Mouse (Mus musculus): ENCODE measurements around the gene Cyp3a16. TPM values are rescaled to one million over a fixed set of nuclear protein-coding genes. Genes with fewer than 3 reads are reported as not detected.
"Not testable (repeated sequence)": the region's sequence is repeated elsewhere in the genome, so short reads cannot be mapped to it uniquely, and the experiment has no call there.

Gene Cyp3a16
- 0.09 TPM in 1 of 2 replicates, not detected in the other for polyA plus RNA-seq (2015; fragmentation: Nextera tagmentation; extraction: Ambion mirVana)

DNA sequence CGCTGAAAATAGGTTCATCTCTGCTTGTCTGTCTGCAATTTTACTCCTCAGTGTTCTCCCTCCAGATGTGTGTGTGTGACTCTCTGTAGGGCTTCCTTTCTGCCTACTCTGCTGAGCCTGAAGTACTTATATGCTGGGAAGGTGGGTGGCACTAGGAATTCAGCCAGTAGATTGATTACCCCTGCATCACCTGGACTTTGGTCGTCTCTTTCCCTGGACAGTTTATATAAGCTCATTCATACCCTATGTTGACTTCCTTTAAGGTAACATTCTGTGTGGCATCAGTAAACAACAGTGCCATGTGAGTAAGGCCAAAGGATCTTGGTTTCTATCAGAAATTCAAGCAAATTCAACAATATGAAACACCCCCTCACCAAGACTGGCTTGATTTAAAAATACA, at the start of gene Cyp3a16:
Gene Cyp3a16, minus strand, starts transcription at position 101 of the 400 bp plus-strand sequence.
- ATAC-seq = not testable (repeated sequence)
- 70% methylated on average over 2 of the region's 2 CpGs for WGBS

DNA sequence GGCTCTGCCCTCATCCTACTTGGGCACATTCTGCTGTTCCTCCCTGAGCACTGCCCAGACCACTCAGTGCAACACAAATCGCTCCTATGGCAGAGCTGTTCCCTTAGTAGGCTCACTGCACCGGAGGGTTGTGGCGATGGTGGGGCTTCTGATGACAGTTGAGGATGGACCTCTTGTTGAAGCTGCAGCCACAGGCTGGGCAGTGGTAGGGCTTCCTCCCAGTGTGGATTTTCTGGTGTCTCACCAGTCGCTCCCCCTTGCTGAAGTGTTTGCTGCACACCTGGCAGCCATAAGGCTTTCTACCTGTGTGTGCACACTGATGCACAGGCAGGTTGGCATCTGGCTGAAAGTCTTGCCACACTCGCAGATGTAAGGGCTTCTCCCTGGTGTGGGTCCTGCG, 20.8 kb upstream of the Cyp3a16 start:
- H3K27ac ChIP-seq = no peak overlapping the region
- no peak overlapping the region for H3K9ac ChIP-seq
- H3K36me3 ChIP-seq = no peaks in the 10 kb centered on the region
- WGBS = no CpG with 5 or more reads among the region's 6 CpGs
- H3K4me2 ChIP-seq (replicated peaks) = no peak overlapping the region
- H3K27me3 ChIP-seq (replicated peaks) = no peaks in the 10 kb centered on the region
- no peaks in the 10 kb centered on the region for H3K9me3 ChIP-seq
- H3K4me1 ChIP-seq (replicated peaks) = no peaks in the 10 kb centered on the region
- ATAC-seq = no peak
- H3K4me3 ChIP-seq (replicated peaks) = no peak overlapping the region

More for the DNA sequence above, at the start of gene Cyp3a16:
- not testable (repeated sequence) for H3K4me3 ChIP-seq (replicated peaks); H3K9me3 ChIP-seq; H3K4me1 ChIP-seq (replicated peaks); H3K27ac ChIP-seq; H3K36me3 ChIP-seq; H3K4me2 ChIP-seq (replicated peaks); H3K9ac ChIP-seq; H3K27me3 ChIP-seq (replicated peaks)

DNA sequence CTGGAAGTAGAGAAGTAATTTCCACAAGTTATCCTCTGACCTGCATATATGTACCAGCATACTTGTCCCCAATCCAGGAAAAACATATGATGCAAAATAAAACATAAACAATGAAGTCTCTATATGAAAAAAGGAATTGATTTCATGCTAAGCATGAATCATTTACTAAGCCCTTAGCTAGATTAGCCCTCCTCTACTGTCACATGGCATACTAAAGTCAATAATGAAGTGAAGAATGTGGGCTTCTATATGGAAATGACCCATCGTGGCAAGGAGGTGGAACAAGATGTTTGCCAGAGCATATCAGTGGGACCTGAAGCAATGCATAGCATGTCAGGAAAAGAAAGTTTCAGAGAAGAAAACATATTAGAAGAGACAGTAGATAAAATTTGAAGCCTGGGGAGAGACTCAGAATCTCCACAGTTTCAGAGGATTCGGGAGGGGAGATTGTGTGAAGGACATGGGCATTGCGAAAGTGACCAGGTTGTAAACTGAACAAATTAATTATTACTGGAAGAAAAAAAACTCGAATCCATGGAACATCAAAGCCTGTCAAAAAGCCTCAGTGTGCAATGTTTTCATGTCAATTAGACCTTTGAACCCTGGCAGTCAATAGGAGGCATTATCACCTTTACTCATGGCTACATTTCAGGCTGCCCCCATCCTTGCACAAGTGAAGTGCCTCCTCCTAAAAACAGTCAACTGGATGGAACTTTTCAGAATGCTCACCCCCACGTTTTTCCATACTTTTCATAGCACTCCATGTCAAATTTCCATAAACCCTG, 5.0 kb downstream of the Cyp3a16 start:
- no peaks in the 10 kb centered on the region for H3K4me1 ChIP-seq (replicated peaks)
- 53% methylated on average over 5 of the region's 5 CpGs for WGBS
- no peak overlapping the region for H3K4me3 ChIP-seq (replicated peaks)
- no peaks in the 10 kb centered on the region for H3K36me3 ChIP-seq
- H3K27ac ChIP-seq = no peak overlapping the region
- no peaks in the 10 kb centered on the region for H3K9me3 ChIP-seq
- no peak for ATAC-seq
- H3K27me3 ChIP-seq (replicated peaks) = no peaks in the 10 kb centered on the region
- H3K9ac ChIP-seq = no peak overlapping the region
- H3K4me2 ChIP-seq (replicated peaks) = no peak overlapping the region

DNA sequence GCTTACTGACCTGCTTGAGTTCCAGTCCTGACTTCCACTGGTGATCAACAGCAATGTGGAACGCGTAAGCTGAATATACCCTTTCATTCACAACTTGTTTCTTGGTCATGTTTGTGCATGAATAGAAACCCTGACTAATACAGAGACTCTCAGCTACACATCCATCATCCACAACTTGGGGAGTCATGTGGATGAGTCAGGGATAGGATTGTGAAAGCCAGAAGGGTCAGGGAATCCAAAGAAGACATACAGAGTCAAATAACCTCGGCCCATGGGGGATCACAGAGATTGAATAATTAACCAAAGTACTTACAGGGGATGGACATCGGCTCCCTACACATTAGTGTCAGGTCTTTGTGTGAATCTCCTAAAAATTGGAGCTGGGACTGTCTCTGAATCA, 7.2 kb downstream of the Cyp3a16 start:
- Histone ChIP-seq H3K27ac (no peak overlapping the region), H3K4me3 (replicated peaks) (no peak overlapping the region), H3K27me3 (replicated peaks) (no peaks in the 10 kb centered on the region), H3K4me2 (replicated peaks) (no peak overlapping the region), H3K9ac (no peak overlapping the region), H3K9me3 (no peaks in the 10 kb centered on the region), H3K4me1 (replicated peaks) (no peaks in the 10 kb centered on the region), H3K36me3 (no peaks in the 10 kb centered on the region)
- 75% methylated on average over 4 of the region's 4 CpGs for WGBS
- ATAC-seq = no peak

DNA sequence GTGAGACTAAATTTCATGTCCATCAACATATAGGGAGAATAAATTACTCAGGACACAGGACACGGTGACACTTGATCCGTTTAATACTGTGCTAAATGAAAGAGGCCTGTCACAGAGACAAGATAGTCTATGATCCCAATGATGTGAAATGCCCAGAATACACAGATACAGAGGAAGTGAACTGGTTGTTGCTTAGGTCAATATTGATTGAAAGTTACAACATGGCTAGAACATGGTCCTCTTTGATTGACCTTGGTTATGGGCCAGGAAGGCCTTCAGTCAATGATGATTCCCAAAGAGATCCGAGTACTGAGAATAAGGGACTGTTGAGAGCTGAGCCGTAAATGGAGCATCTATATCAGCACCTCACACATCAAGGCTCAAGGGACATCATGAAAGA, 15.1 kb downstream of the Cyp3a16 start:
- Histone ChIP-seq H3K9ac (no peak overlapping the region), H3K36me3 (no peaks in the 10 kb centered on the region), H3K4me2 (replicated peaks) (no peak overlapping the region), H3K4me1 (replicated peaks) (no peaks in the 10 kb centered on the region), H3K27ac (no peak overlapping the region), H3K9me3 (no peaks in the 10 kb centered on the region), H3K27me3 (replicated peaks) (no peaks in the 10 kb centered on the region), H3K4me3 (replicated peaks) (no peak overlapping the region)
- WGBS = 87% methylated on average over 4 of the region's 4 CpGs
- ATAC-seq = no peak

DNA sequence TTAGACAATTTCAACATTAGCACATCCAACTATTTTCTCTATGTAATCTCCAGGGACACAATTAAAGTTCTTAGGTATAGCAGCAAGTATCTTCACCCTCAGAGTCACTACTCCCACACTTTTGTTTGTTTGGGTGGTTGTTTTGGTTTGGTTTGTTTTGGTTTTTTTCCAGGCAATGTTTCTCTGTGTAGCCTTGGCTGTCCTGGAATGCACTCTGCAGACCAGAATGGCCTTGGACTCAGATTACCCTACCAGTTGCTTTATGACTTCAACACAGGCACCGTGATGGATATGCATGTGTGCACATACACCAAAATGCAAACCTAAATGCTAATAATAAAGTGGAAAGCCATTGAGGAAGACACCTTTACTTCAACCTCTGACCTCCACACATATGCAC, 35.8 kb downstream of the Cyp3a16 start:
- no peaks in the 10 kb centered on the region for H3K9me3 ChIP-seq
- WGBS = 86% methylated on average over 1 of the region's 1 CpGs
- H3K9ac ChIP-seq = no peak overlapping the region
- ATAC-seq = no peak
- H3K4me1 ChIP-seq (replicated peaks) = no peaks in the 10 kb centered on the region
- no peaks in the 10 kb centered on the region for H3K27me3 ChIP-seq (replicated peaks)
- no peaks in the 10 kb centered on the region for H3K36me3 ChIP-seq
- no peak overlapping the region for H3K4me3 ChIP-seq (replicated peaks)
- no peak overlapping the region for H3K27ac ChIP-seq
- no peak overlapping the region for H3K4me2 ChIP-seq (replicated peaks)

DNA sequence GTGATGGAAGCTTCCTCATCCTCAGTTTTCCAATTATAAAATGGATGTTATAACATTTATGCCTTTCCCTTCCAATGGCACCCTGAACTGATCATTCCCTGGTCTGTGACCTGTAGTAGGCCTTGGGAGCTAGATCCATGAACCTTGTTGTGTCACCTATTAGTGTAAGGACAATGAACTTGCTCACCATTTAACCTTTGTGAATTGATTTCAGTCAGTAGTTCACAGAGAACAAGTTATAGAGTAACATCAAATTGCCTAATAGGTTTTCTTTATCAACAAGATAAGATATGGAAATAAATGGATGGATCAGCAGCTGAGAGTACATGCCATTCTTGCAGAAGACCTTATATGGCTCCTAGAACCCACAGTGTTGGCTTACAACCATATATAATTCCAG, 38.5 kb downstream of the Cyp3a16 start:
- no peak overlapping the region for H3K4me2 ChIP-seq (replicated peaks)
- no peaks in the 10 kb centered on the region for H3K27me3 ChIP-seq (replicated peaks)
- H3K9me3 ChIP-seq = no peaks in the 10 kb centered on the region
- no peak overlapping the region for H3K4me3 ChIP-seq (replicated peaks)
- no peaks in the 10 kb centered on the region for H3K4me1 ChIP-seq (replicated peaks)
- H3K27ac ChIP-seq = no peak overlapping the region
- no peak overlapping the region for H3K9ac ChIP-seq
- H3K36me3 ChIP-seq = no peaks in the 10 kb centered on the region
- ATAC-seq = no peak

DNA sequence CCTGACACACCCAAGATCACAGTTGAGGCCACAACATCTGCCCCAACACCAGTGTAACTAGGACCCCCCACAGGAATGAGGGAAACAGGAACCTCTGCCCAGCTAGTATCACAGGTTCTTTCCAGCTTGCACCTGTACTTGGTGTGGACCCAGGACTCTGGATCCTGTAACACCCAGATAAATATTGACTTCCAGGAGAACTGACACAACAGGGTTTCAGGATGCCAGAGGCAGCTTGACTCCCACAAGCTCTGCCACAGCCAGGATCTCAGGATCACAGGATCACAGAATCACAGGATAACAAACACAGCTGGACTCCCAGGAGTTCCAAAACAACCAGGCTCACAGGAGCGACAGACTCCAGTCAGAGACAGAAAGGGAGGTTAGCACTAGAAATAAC, 47.2 kb downstream of the Cyp3a16 start:
- Histone ChIP-seq H3K4me2 (replicated peaks) (no peak overlapping the region), H3K36me3 (no peaks in the 10 kb centered on the region), H3K4me3 (replicated peaks) (no peak overlapping the region), H3K27me3 (replicated peaks) (no peaks in the 10 kb centered on the region), H3K4me1 (replicated peaks) (no peaks in the 10 kb centered on the region), H3K9ac (no peak overlapping the region), H3K27ac (no peak overlapping the region), H3K9me3 (no peaks in the 10 kb centered on the region)
- 70% methylated on average over 1 of the region's 1 CpGs for WGBS
- ATAC-seq = no peak

DNA sequence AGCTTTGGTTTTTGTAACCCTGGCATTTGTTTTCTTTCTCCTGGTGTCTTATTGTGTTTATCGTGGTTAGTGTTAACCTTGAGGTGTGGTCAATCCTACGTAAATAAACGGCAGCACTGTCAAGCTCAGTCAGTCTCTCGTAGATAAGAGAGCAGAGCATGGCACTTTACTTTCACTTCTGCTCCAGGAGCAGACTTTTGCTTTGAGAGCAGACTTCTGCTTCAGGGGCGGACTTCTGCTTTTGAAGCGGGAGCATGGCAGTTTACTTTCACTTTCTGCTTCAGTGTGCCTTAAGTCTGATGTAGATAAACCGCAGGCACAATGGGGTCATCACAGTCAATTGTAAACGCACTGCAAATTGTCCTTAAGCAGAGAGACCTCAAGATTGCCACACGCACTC, 54.1 kb downstream of the Cyp3a16 start:
- WGBS = 88% methylated on average over 9 of the region's 9 CpGs
- H3K9me3 ChIP-seq; H3K27ac ChIP-seq; H3K27me3 ChIP-seq (replicated peaks); H3K4me3 ChIP-seq (replicated peaks); H3K36me3 ChIP-seq; H3K9ac ChIP-seq; H3K4me2 ChIP-seq (replicated peaks); ATAC-seq; H3K4me1 ChIP-seq (replicated peaks): not testable (repeated sequence)

Other genes starting within 250 kb of the Cyp3a16 start
- 33.1 and 38.6 TPM in 2 replicates for gene Zfp655, start 238.0 kb downstream of the Cyp3a16 start, polyA plus RNA-seq (2015; fragmentation: Nextera tagmentation; extraction: Ambion mirVana)
- gene Zscan25, start 189.2 kb downstream of the Cyp3a16 start, polyA plus RNA-seq (2015; fragmentation: Nextera tagmentation; extraction: Ambion mirVana) = 0.36 and 0.49 TPM in 2 replicates
- not detected in 2 replicates for gene Cyp3a57, start 124.4 kb downstream of the Cyp3a16 start, polyA plus RNA-seq (2015; fragmentation: Nextera tagmentation; extraction: Ambion mirVana)
- not detected in 2 replicates for gene Cyp3a41b, start 115.0 kb upstream of the Cyp3a16 start, polyA plus RNA-seq (2015; fragmentation: Nextera tagmentation; extraction: Ambion mirVana)

Data from intestine, embryonic 15.5 days (tissue).